Mouse (Mus musculus): ENCODE data around the gene Nlk.
"Not testable (repeated sequence)": the region's sequence is repeated elsewhere in the genome, so short reads cannot be mapped to it uniquely, and the experiment has no call there.

Nlk gene

GRCm38 (mm10) chr11:78690547-78690946 lies 6.6 kb downstream of the Nlk start:
- DNase-seq (ENCODE audit: low spot score), result no peak

- no peak for DNase-seq (ENCODE audit: low spot score)
These were observed 16.1 kb downstream of the Nlk start for GRCm38 (mm10) chr11:78681058-78681457.

GRCm38 (mm10) chr11:78678761-78679160 lies 18.4 kb downstream of the Nlk start:
- no peak for DNase-seq (ENCODE audit: low spot score)

GRCm38 (mm10) chr11:78668647-78669046 lies 28.5 kb downstream of the Nlk start:
- DNase-seq (ENCODE audit: low spot score), result no peak

GRCm38 (mm10) chr11:78664853-78665252 lies 32.3 kb downstream of the Nlk start:
- DNase-seq (ENCODE audit: low spot score), result no peak

- no peak for DNase-seq (ENCODE audit: low spot score)
These were observed 33.3 kb downstream of the Nlk start for GRCm38 (mm10) chr11:78663916-78664315.

GRCm38 (mm10) chr11:78649143-78649542 lies 48.0 kb downstream of the Nlk start:
- DNase-seq (ENCODE audit: low spot score), result no peak

GRCm38 (mm10) chr11:78648405-78648804 lies 48.8 kb downstream of the Nlk start:
- DNase-seq (ENCODE audit: low spot score), result not testable (repeated sequence)

GRCm38 (mm10) chr11:78643746-78644145 lies 53.4 kb downstream of the Nlk start:
- no peak for DNase-seq (ENCODE audit: low spot score)

- DNase-seq (ENCODE audit: low spot score), result no peak
These were observed 55.0 kb downstream of the Nlk start for GRCm38 (mm10) chr11:78642151-78642550.

- no peak for DNase-seq (ENCODE audit: low spot score)
These were observed 56.1 kb downstream of the Nlk start for GRCm38 (mm10) chr11:78641088-78641487.

- DNase-seq (ENCODE audit: low spot score), result no peak
These were observed 64.4 kb downstream of the Nlk start for GRCm38 (mm10) chr11:78632782-78633181.

- no peak for DNase-seq (ENCODE audit: low spot score)
These were observed 68.3 kb downstream of the Nlk start for GRCm38 (mm10) chr11:78628871-78629270.

- no peak for DNase-seq (ENCODE audit: low spot score)
These were observed 72.8 kb downstream of the Nlk start for GRCm38 (mm10) chr11:78624377-78624776.

- DNase-seq (ENCODE audit: low spot score), result no peak
These were observed 75.2 kb downstream of the Nlk start for GRCm38 (mm10) chr11:78621926-78622325.

- no peak for DNase-seq (ENCODE audit: low spot score)
These were observed 77.0 kb downstream of the Nlk start for GRCm38 (mm10) chr11:78620179-78620578.

GRCm38 (mm10) chr11:78611273-78611672 lies 85.9 kb downstream of the Nlk start:
- no peak for DNase-seq (ENCODE audit: low spot score)

- no peak for DNase-seq (ENCODE audit: low spot score)
These were observed 87.5 kb downstream of the Nlk start for GRCm38 (mm10) chr11:78609657-78610056.

- DNase-seq (ENCODE audit: low spot score), result no peak
These were observed 92.3 kb downstream of the Nlk start for GRCm38 (mm10) chr11:78604826-78605225.

- no peak for DNase-seq (ENCODE audit: low spot score)
These were observed 94.4 kb downstream of the Nlk start for GRCm38 (mm10) chr11:78602781-78603180.

GRCm38 (mm10) chr11:78600926-78601590 lies 96.1 kb downstream of the Nlk start:
- no peak for DNase-seq (ENCODE audit: low spot score)

- no peak for DNase-seq (ENCODE audit: low spot score)
These were observed 96.7 kb downstream of the Nlk start for GRCm38 (mm10) chr11:78600496-78600895.

- no peak for DNase-seq (ENCODE audit: low spot score)
These were observed 97.1 kb downstream of the Nlk start for GRCm38 (mm10) chr11:78600051-78600450.

- DNase-seq (ENCODE audit: low spot score), result no peak
These were observed 98.3 kb downstream of the Nlk start for GRCm38 (mm10) chr11:78598763-78599415.
